Mouse (Mus musculus) stomach, embryonic 14.5 days (tissue): Measurements from ENCODE around the gene Cd5. TPM values are rescaled to one million over a fixed set of nuclear protein-coding genes. Genes with fewer than 3 reads are reported as not detected.

Experiments
- ATAC-seq: fragments of 200-750 bp; cut with Nextera tagmentation; 2 replicates; pipeline ENCODE4 v1.8.0; 2017; ENCODE audit warnings: low read depth, moderate TSS enrichment; ENCODE audit not compliant: insufficient number of reproducible peaks, insufficient read depth, low FRiP score
- H3K27ac ChIP-seq: fragments of 300-500 bp; sonication (generic); 2 replicates; pipeline ENCODE4 v1.5.1; 2014; ENCODE audit warnings: mild to moderate bottlenecking, low read length, moderate library complexity, mixed read lengths
- H3K27me3 ChIP-seq: fragments of 300-500 bp; sonication (generic); 2 replicates; pipeline ENCODE4 v1.6.1; 2014; ENCODE audit warnings: low read length, control low read depth, mixed read lengths; ENCODE audit not compliant: control insufficient read depth, insufficient read depth
- H3K36me3 ChIP-seq: fragments of 300-500 bp; sonication (generic); 2 replicates; pipeline ENCODE4 v1.6.1; 2014; ENCODE audit warnings: mild to moderate bottlenecking, control low read depth, low read length, moderate library complexity, mixed read lengths; ENCODE audit not compliant: control insufficient read depth, insufficient read depth
- H3K4me1 ChIP-seq: fragments of 300-500 bp; sonication (generic); 2 replicates; pipeline ENCODE4 v1.6.1; 2014; ENCODE audit warnings: low read length, control low read depth, mixed read lengths; ENCODE audit not compliant: control insufficient read depth, insufficient read depth
- H3K4me2 ChIP-seq: fragments of 300-500 bp; sonication (generic); replicated peaks from 2 replicates; pipeline ENCODE4 v1.6.1; 2014; ENCODE audit warnings: low read depth, low read length, control low read depth
- H3K4me3 ChIP-seq: fragments of 300-500 bp; sonication (generic); 2 replicates; pipeline ENCODE4 v1.5.1; 2014; ENCODE audit warnings: low read depth, low read length, control low read depth
- H3K9ac ChIP-seq: fragments of 300-500 bp; sonication (generic); replicated peaks from 2 replicates; pipeline ENCODE4 v1.6.1; 2014; ENCODE audit warnings: low read depth, mild to moderate bottlenecking, control low read depth, low read length, moderate library complexity, mixed read lengths
- H3K9me3 ChIP-seq: fragments of 300-500 bp; sonication (generic); 2 replicates; pipeline ENCODE4 v1.6.1; 2016; ENCODE audit warnings: low read depth, low read length, control low read depth; ENCODE audit not compliant: control insufficient read depth
- WGBS: fragments of 180-500 bp; shearing (Covaris S2); extraction: QIAGEN DNeasy Blood & Tissue Kit; methylation state at CpG from one replicate; pipeline ENCODE4 v1.1.7; 2014; 5-methylcytosine and 5-hydroxymethylcytosine counted together
- polyA plus RNA-seq: library from polyadenylated mRNA; unstranded; fragments of >200 nt; fragmentation: Nextera tagmentation; extraction: Ambion mirVana; gene quantifications from 2 replicates; pipeline ENCODE4 v1.2.1, GENCODE M21; 2014

Cd5 gene
- polyA plus RNA-seq, 1 experiment from 2014 or later = 2.1 TPM

DNA sequence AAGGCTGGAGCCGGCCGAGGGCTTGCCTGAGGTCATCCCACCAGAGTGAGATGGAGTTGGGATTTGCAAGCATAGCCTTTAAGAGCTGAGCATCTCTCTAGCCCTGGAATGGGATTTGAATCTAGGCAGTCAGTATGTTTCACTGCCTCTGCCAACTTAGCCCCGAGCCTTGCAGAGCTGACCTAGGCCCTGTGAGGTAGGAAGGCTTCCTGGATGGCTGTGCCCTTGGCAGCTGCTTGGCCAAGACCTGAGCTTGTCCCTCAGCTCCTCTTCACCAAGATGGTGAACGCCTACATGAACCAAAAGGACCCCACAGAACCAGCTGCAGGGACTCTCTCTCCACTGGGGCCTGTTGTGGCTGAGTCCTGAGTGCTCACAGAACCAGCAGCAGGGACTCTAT is 28.1 kb downstream of the Cd5 start:
- Histone ChIP-seq H3K4me1 (peaks cover 10% of the 10 kb centered on the region), H3K27ac (no peak overlapping the region), H3K9ac (no peak overlapping the region), H3K4me2 (no peak overlapping the region), H3K27me3 (no peaks in the 10 kb centered on the region), H3K4me3 (no peak overlapping the region), H3K9me3 (no peaks in the 10 kb centered on the region), H3K36me3 (peaks cover 56% of the 10 kb centered on the region)
- WGBS = 88% methylated on average over 4 of the region's 4 CpGs
- ATAC-seq = no peak

DNA sequence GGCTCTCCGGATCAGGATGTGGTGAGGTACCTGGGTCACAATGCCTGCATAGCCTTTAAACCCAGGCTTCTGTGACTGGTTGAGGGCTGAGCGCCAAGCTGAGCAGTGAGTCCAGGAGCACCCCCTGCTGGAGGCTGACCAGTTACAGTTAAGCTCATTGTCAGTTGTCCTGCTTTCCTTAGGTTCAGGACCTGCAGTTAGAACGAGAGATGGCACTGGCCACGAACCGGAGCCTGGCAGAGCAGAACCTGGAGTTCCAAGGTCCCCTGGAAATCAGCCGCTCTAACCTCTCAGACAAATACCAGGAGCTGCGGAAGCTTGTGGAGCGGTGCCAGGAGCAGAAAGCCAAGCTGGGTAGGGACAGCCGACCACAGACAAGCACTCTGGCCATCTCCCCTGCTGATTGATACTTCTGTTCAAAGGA is 28.7 kb downstream of the Cd5 start:
- no peak overlapping the region for H3K4me2 ChIP-seq
- H3K9me3 ChIP-seq = no peaks in the 10 kb centered on the region

GRCm38 (mm10) chr19:10709360-10710087 is 29.3 kb downstream of the Cd5 start:
- H3K27me3 ChIP-seq = no peaks in the 10 kb centered on the region
- no peaks in the 10 kb centered on the region for H3K9me3 ChIP-seq
- no peak overlapping the region for H3K4me3 ChIP-seq
- peak; percentile 71 for ATAC-seq
- 25% methylated on average over 8 of the region's 8 CpGs for WGBS
- no peak overlapping the region for H3K4me2 ChIP-seq
- peaks cover 10% of the 10 kb centered on the region for H3K4me1 ChIP-seq
- H3K9ac ChIP-seq = no peak overlapping the region
- H3K36me3 ChIP-seq = peaks cover 56% of the 10 kb centered on the region
- H3K27ac ChIP-seq = no peak overlapping the region

More for the DNA sequence above, 28.7 kb downstream of the Cd5 start:
- Histone ChIP-seq H3K27me3 (no peaks in the 10 kb centered on the region), H3K27ac (no peak overlapping the region), H3K9ac (no peak overlapping the region), H3K4me1 (peaks cover 10% of the 10 kb centered on the region), H3K4me3 (no peak overlapping the region), H3K36me3 (peaks cover 56% of the 10 kb centered on the region)
- peak; percentile 30; the same call in 1 of the 2 replicates for ATAC-seq
- 84% methylated on average over 9 of the region's 9 CpGs for WGBS

GRCm38 (mm10) chr19:10708900-10709299 is 29.9 kb downstream of the Cd5 start:
- 71% methylated on average over 6 of the region's 6 CpGs for whole genome bisulfite sequencing
- Histone ChIP-seq H3K4me2 (no peak overlapping the region), H3K9me3 (no peaks in the 10 kb centered on the region), H3K9ac (no peak overlapping the region), H3K27me3 (no peaks in the 10 kb centered on the region), H3K27ac (no peak overlapping the region), H3K4me1 (peaks cover 10% of the 10 kb centered on the region), H3K4me3 (no peak overlapping the region), H3K36me3 (peaks cover 56% of the 10 kb centered on the region)
- ATAC-seq = no peak

DNA sequence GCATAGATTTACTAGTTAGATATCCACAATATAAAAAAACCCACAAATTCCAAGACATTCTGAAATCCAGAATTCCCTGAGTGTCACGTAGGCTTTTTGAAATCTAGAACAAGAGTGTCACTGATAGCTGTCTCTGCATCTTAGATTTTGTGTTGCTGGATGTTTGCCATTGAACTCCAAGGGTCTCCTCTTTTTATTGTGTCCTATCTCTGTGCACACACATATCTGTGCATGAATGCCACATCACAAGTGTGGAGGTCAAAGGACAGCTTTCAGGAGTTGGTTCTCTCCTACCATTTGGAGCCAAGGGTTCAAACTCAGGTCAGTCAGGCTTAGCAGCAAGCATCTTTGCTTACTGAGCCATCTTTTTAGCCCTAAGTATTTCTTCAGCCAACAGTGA is 30.9 kb downstream of the Cd5 start:
- Histone ChIP-seq H3K9ac (no peak overlapping the region), H3K4me3 (no peak overlapping the region), H3K27ac (no peak overlapping the region), H3K4me1 (peaks cover 10% of the 10 kb centered on the region), H3K36me3 (peaks cover 46% of the 10 kb centered on the region), H3K4me2 (no peak overlapping the region), H3K27me3 (no peaks in the 10 kb centered on the region), H3K9me3 (no peaks in the 10 kb centered on the region)
- no peak for ATAC-seq
- WGBS = 88% methylated on average over 1 of the region's 1 CpGs

DNA sequence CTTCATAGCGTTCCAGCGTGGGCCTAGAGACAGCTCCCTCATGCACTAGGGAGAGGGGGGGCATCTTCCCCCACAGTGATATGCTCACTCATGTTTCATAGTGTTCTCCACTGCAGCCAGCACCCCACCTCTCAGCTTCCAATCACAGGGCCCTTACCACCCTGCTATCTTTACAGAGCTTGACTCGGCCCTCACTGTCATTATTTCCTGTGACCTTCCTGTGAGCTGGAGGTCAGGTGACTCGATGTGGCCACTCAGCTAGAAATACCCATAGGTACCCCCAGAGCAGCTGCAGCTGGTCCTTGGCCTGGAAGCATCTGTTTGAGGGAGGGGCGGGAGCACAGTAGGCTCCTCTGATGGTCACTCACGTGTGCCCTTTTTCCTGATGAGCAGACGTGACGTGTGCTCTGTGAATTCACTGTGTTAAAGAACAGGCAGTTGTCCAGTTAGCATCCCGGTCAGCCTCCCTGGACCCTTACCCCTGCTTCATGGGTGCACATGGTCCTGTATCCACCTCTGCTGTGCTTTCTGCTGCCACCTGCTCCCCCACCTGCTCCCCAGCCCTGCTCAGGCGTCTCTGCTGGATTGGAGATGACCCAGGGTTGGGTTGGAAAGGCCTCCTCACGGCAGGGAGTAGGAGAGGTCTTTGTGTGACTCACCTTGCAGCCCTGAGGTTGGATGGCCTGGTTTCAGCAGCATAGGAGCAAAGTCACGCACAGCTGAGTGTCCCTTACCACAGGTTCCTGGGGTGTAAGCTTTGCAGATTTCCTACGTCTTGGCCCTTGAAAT is 31.5 kb downstream of the Cd5 start:
- Histone ChIP-seq H3K36me3 (peaks cover 41% of the 10 kb centered on the region), H3K9ac (no peak overlapping the region), H3K27ac (no peak overlapping the region), H3K9me3 (no peaks in the 10 kb centered on the region), H3K4me3 (no peak overlapping the region), H3K4me1 (peaks cover 10% of the 10 kb centered on the region), H3K4me2 (no peak overlapping the region), H3K27me3 (no peaks in the 10 kb centered on the region)
- no peak for ATAC-seq
- WGBS = 77% methylated on average over 13 of the region's 13 CpGs

- Histone ChIP-seq H3K36me3 (peaks cover 15% of the 10 kb centered on the region), H3K27me3 (no peaks in the 10 kb centered on the region)
- no peak for ATAC-seq
Measured at GRCm38 (mm10) chr19:10703470-10703869, 35.3 kb downstream of the Cd5 start.

GRCm38 (mm10) chr19:10702125-10702524 is 36.7 kb downstream of the Cd5 start:
- peaks cover 6% of the 10 kb centered on the region for H3K36me3 ChIP-seq
- peaks cover 42% of the 10 kb centered on the region for H3K4me1 ChIP-seq
- no peaks in the 10 kb centered on the region for H3K9me3 ChIP-seq
- no peak overlapping the region for H3K4me2 ChIP-seq
- H3K27me3 ChIP-seq = no peaks in the 10 kb centered on the region
- H3K27ac ChIP-seq = no peak overlapping the region
- H3K4me3 ChIP-seq = no peak overlapping the region
- H3K9ac ChIP-seq = no peak overlapping the region
- 69% methylated on average over 8 of the region's 8 CpGs for WGBS
- ATAC-seq = no peak

More at GRCm38 (mm10) chr19:10703470-10703869, 35.3 kb downstream of the Cd5 start:
- peaks cover 29% of the 10 kb centered on the region for H3K4me1 ChIP-seq
- H3K9ac ChIP-seq = no peak overlapping the region
- H3K4me3 ChIP-seq = no peak overlapping the region
- WGBS = 88% methylated on average over 8 of the region's 8 CpGs
- no peak overlapping the region for H3K27ac ChIP-seq
- H3K4me2 ChIP-seq = no peak overlapping the region
- no peaks in the 10 kb centered on the region for H3K9me3 ChIP-seq
